Mouse (Mus musculus) cerebral cortex, adult 2 months (tissue): Measurements from ENCODE around the gene Cfap74.

Source experiments
- WGBS: fragments of 180-500 bp; shearing (Covaris S2); methylation state at CpG from one replicate; pipeline ENCODE4 v1.1.7; 2018; 5-methylcytosine and 5-hydroxymethylcytosine counted together

The Cfap74 gene

GRCm38 (mm10) chr4:155408695-155409057, 314 bp upstream of the Cfap74 start:
- WGBS = 4% methylated on average over 8 of the region's 8 CpGs

- WGBS = 81% methylated on average over 6 of the region's 6 CpGs
These were observed 3.1 kb downstream of the Cfap74 start for GRCm38 (mm10) chr4:155412124-155412523.

- 67% methylated on average over 11 of the region's 11 CpGs for WGBS
These were observed 4.8 kb downstream of the Cfap74 start for GRCm38 (mm10) chr4:155413641-155414335.

- 82% methylated on average over 9 of the region's 9 CpGs for WGBS
These were observed 5.8 kb downstream of the Cfap74 start for GRCm38 (mm10) chr4:155414656-155415235.

- WGBS = 73% methylated on average over 3 of the region's 3 CpGs
These were observed 11.1 kb downstream of the Cfap74 start for GRCm38 (mm10) chr4:155420137-155420536.

GRCm38 (mm10) chr4:155421412-155422370, 12.7 kb downstream of the Cfap74 start:
- 88% methylated on average over 22 of the region's 30 CpGs for WGBS

GRCm38 (mm10) chr4:155423988-155424387, 15.0 kb downstream of the Cfap74 start:
- 73% methylated on average over 5 of the region's 5 CpGs for WGBS

- WGBS = 88% methylated on average over 6 of the region's 6 CpGs
These were observed 17.3 kb downstream of the Cfap74 start for GRCm38 (mm10) chr4:155426272-155426671.

GRCm38 (mm10) chr4:155429202-155429601, 20.2 kb downstream of the Cfap74 start:
- 93% methylated on average over 3 of the region's 3 CpGs for WGBS

- WGBS = 65% methylated on average over 6 of the region's 6 CpGs
These were observed 23.4 kb downstream of the Cfap74 start for GRCm38 (mm10) chr4:155432358-155432757.

GRCm38 (mm10) chr4:155433993-155434392, 25.0 kb downstream of the Cfap74 start:
- WGBS = 56% methylated on average over 5 of the region's 5 CpGs

- WGBS = 84% methylated on average over 3 of the region's 3 CpGs
These were observed 33.8 kb downstream of the Cfap74 start for GRCm38 (mm10) chr4:155442808-155443207.

GRCm38 (mm10) chr4:155451597-155451996, 42.6 kb downstream of the Cfap74 start:
- 58% methylated on average over 10 of the region's 10 CpGs for WGBS

- WGBS = 82% methylated on average over 5 of the region's 5 CpGs
These were observed 49.6 kb downstream of the Cfap74 start for GRCm38 (mm10) chr4:155458575-155458974.

- 90% methylated on average over 13 of the region's 13 CpGs for WGBS
These were observed 54.1 kb downstream of the Cfap74 start for GRCm38 (mm10) chr4:155463050-155463449.

- 86% methylated on average over 6 of the region's 6 CpGs for WGBS
These were observed 54.6 kb downstream of the Cfap74 start for GRCm38 (mm10) chr4:155463611-155464010.

GRCm38 (mm10) chr4:155464061-155464460, 55.1 kb downstream of the Cfap74 start:
- WGBS = 85% methylated on average over 4 of the region's 4 CpGs

- WGBS = 84% methylated on average over 6 of the region's 6 CpGs
These were observed 56.6 kb downstream of the Cfap74 start for GRCm38 (mm10) chr4:155465607-155466006.

GRCm38 (mm10) chr4:155466080-155466479, 57.1 kb downstream of the Cfap74 start:
- 81% methylated on average over 5 of the region's 5 CpGs for WGBS

GRCm38 (mm10) chr4:155467237-155468010, 58.4 kb downstream of the Cfap74 start:
- 92% methylated on average over 13 of the region's 13 CpGs for WGBS

GRCm38 (mm10) chr4:155468952-155469351, 60.0 kb downstream of the Cfap74 start, which contains the start of gene Tmem52:
Gene Tmem52, plus strand, starts transcription at chr4:155469114.
- WGBS = 30% methylated on average over 21 of the region's 21 CpGs
